Mouse (Mus musculus) ES-E14 (cell line): Measurements from ENCODE around the gene Frat1. TPM values are rescaled to one million over a fixed set of nuclear protein-coding genes. Genes with fewer than 3 reads are reported as not detected.

Source experiments
- DNase-seq: peaks from one replicate; pipeline ENCODE4 v3.0.0-alpha.2; 2013; ENCODE audit warnings: low read depth, low spot score
- H3K27ac ChIP-seq: 2 replicates; pipeline ENCODE4 v1.5.1; 2012; ENCODE audit warnings: low read depth, mild to moderate bottlenecking, low read length, moderate library complexity, mixed read lengths; ENCODE audit not compliant: poor library complexity, insufficient read depth, severe bottlenecking
- H3K36me3 ChIP-seq: 2 replicates; pipeline ENCODE4 v1.6.1; 2012; ENCODE audit warnings: mild to moderate bottlenecking, low read length, moderate library complexity, mixed read lengths; ENCODE audit not compliant: control insufficient read depth, poor library complexity, insufficient read depth, severe bottlenecking
- H3K4me1 ChIP-seq, 2 experiments: fragments of 150-350 bp in 1 of 2; sonication (generic) in 1 of 2; 2 replicates each; pipeline ENCODE4 v1.6.1; 2012; ENCODE audit warnings: low read length in 2 of 2, mild to moderate bottlenecking in 1 of 2, mixed read lengths in 1 of 2; ENCODE audit not compliant: control insufficient read depth in 2 of 2, insufficient read depth in 2 of 2, poor library complexity in 1 of 2
- H3K4me3 ChIP-seq, 2 experiments: fragments of 150-350 bp in 1 of 2; sonication (generic) in 1 of 2; 2 replicates each; pipeline ENCODE4 v1.5.1; 2012; ENCODE audit warnings: low read length in 2 of 2, low read depth in 1 of 2, mild to moderate bottlenecking in 1 of 2, mixed read lengths in 1 of 2; ENCODE audit not compliant: insufficient read depth in 1 of 2, poor library complexity in 1 of 2, severe bottlenecking in 1 of 2
- H3K9ac ChIP-seq: 2 replicates; pipeline ENCODE4 v1.6.1; 2012; ENCODE audit warnings: low read depth, mild to moderate bottlenecking, low read length, mixed read lengths; ENCODE audit not compliant: poor library complexity, insufficient read depth, severe bottlenecking
- H3K9me3 ChIP-seq: fragments of 150-350 bp; sonication (generic); 2 replicates; pipeline ENCODE4 v1.6.1; 2012; ENCODE audit warnings: low read depth, mild to moderate bottlenecking, low read length; ENCODE audit not compliant: control insufficient read depth, insufficient read depth
- CHD2 ChIP-seq: IDR thresholded peaks from 2 replicates; pipeline ENCODE4 v1.6.1; 2014; ENCODE audit warnings: mild to moderate bottlenecking, low read depth, low read length, inconsistent platforms
- HCFC1 ChIP-seq: IDR thresholded peaks from 2 replicates; pipeline ENCODE4 v1.6.1; 2012; ENCODE audit warnings: low read length, inconsistent platforms, borderline replicate concordance; ENCODE audit not compliant: insufficient read depth
- MAFK ChIP-seq: IDR thresholded peaks from 2 replicates; pipeline ENCODE4 v1.6.1; 2014; ENCODE audit warnings: mild to moderate bottlenecking, low read depth, low read length, inconsistent platforms; ENCODE audit not compliant: insufficient read depth
- ZC3H11A ChIP-seq: IDR thresholded peaks from 2 replicates; pipeline ENCODE4 v1.6.1; 2012; ENCODE audit warnings: low read depth, mild to moderate bottlenecking, inconsistent platforms, low read length, borderline replicate concordance
- ZNF384 ChIP-seq: IDR thresholded peaks from 2 replicates; pipeline ENCODE4 v1.6.1; 2012; ENCODE audit warnings: low read depth, low read length, inconsistent platforms
- in situ Hi-C, 2 experiments: fragments of 600-800 bp; cut with MboI; formaldehyde crosslinking; loops; one replicate each; pipeline ENCODE4 v1.15.1; 2025; ENCODE audit warnings: low sequenced_read_pairs in 2 of 2, inconsistent platforms in 1 of 2; ENCODE audit not compliant: unreplicated experiment in 2 of 2
- total RNA-seq: library from RNA; depleted of rRNA; stranded (reverse); fragments of 300-350 nt; gene quantifications from 2 replicates; pipeline ENCODE4 v1.2.3, GENCODE M21; 2012

Gene Frat1
- total RNA-seq, 1 experiment = 2.5 TPM

DNA sequence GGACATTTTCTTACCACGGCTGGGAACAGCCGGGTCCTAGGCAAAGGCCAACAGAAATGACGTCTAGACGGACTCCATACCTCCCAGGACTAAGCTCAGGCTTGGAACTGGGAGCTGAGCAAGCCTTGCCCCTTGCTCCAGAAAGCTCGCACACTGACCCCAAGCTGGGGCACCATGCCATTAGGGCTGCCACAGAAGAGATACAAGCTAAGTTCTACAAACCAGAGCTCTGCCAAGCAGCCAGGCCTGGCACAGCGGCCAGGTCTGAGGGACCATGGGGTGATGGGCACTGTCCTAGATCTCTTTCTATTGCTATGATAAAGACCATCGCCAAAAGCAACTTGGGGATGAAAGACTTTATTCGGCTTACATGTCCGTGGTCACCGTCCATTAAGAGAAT is 17.2 kb upstream of the Frat1 start:
- in situ Hi-C loops = no loop called here
- no peaks in the 10 kb centered on the region for H3K36me3 ChIP-seq
- no peak overlapping the region for H3K27ac ChIP-seq
- no peak overlapping the region for H3K4me3 ChIP-seq
- TF ChIP-seq MAFK (no peak), ZNF384 (no peak), HCFC1 (no peak), CHD2 (no peak), ZC3H11A (no peak)
- DNase-seq = no peak
- peaks cover 4 to 6% of the 10 kb centered on the region in 2 experiments; a peak in 2 of 4 replicates for H3K4me1 ChIP-seq
- no peak overlapping the region for H3K9ac ChIP-seq
- H3K9me3 ChIP-seq = no peaks in the 10 kb centered on the region

DNA sequence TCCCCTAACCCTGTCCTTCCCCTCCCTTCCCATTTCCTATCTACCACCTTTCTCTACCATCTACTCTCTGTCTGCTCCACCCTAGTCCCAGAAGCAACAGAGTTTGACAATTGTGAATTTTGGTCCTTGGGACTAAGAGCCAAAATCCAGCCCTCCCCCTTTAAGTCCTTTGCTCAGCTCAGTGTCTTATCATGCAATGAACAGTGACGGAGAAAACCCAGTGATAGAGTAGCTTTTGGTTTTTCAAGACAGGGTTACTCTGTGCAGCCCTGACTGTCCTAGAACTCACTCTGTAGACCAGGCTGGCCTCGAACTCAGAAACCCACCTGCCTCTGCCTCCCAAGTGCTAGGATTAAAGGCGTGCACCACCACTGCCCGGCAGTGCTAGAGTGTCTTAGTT is 16.4 kb upstream of the Frat1 start:
- DNase-seq = no peak
- TF ChIP-seq ZNF384 (no peak), HCFC1 (no peak), ZC3H11A (no peak), MAFK (no peak), CHD2 (no peak)
- in situ Hi-C loops = no loop called here

DNA sequence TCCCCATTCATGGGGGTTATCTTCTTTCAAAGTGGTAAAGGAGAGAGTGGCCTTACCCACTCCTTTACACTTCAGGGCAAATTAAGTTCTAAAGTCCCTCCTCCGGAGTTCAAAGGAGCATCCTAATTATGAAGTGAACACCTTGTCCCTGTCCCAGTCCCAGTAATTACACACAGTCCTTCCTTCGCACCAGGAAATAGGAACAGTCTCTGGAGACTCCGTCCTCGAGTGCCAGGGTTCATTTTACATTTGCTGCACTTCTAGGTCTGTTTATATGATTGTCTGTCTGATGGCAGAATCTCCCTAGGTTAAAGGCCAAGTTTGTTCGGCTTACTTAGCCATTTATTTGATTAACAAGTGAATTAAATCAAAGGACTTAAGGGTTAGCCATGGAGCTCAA is 13.4 kb upstream of the Frat1 start:
- TF ChIP-seq MAFK = no peak
- no peak for TF ChIP-seq ZC3H11A
- TF ChIP-seq HCFC1 = no peak
- no peak for TF ChIP-seq CHD2
- TF ChIP-seq ZNF384 = no peak
- DNase-seq = no peak
- no peak overlapping the region for H3K27ac ChIP-seq

More for the DNA sequence above, 16.4 kb upstream of the Frat1 start:
- Histone ChIP-seq H3K9me3 (no peaks in the 10 kb centered on the region), H3K4me3 (no peak overlapping the region), H3K36me3 (no peaks in the 10 kb centered on the region), H3K9ac (no peak overlapping the region), H3K4me1 (peaks cover 6 to 7% of the 10 kb centered on the region in 2 experiments; a peak in 2 of 4 replicates), H3K27ac (no peak overlapping the region)

DNA sequence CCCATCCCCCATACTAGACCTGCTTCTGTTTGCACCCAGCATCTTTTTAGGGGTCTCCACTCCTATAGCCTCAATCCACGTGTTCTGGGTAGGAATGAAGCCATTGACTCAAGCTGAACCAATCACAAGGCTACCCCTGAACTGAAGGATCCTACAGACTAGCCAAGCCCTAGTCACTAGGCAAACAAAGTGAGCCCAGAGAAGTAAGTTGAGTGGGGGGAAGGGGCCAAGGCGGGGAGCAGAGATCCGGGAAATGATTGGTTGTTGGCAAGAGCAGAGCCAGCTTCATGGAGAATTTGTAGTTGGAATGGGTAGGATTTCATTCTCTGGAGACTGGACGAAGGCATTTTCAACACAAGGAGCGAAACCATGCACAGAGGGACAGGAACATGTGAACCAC is 12.9 kb upstream of the Frat1 start:
- Histone ChIP-seq H3K27ac (no peak overlapping the region), H3K36me3 (no peaks in the 10 kb centered on the region), H3K4me1 (peaks cover 7 to 8% of the 10 kb centered on the region in 2 experiments; a peak in 2 of 4 replicates), H3K4me3 (no peak overlapping the region), H3K9me3 (no peaks in the 10 kb centered on the region), H3K9ac (no peak overlapping the region)
- in situ Hi-C loops = no loop called here
- DNase-seq = no peak
- no peak for TF ChIP-seq MAFK
- no peak for TF ChIP-seq ZC3H11A
- no peak for TF ChIP-seq CHD2
- no peak for TF ChIP-seq HCFC1
- no peak for TF ChIP-seq ZNF384

More for the DNA sequence above, 13.4 kb upstream of the Frat1 start:
- H3K4me3 ChIP-seq = no peak overlapping the region
- H3K4me1 ChIP-seq = peaks cover 7 to 8% of the 10 kb centered on the region in 2 experiments; a peak in 2 of 4 replicates
- no peak overlapping the region for H3K9ac ChIP-seq
- H3K36me3 ChIP-seq = no peaks in the 10 kb centered on the region
- H3K9me3 ChIP-seq = no peaks in the 10 kb centered on the region
- in situ Hi-C loops = no loop called here

DNA sequence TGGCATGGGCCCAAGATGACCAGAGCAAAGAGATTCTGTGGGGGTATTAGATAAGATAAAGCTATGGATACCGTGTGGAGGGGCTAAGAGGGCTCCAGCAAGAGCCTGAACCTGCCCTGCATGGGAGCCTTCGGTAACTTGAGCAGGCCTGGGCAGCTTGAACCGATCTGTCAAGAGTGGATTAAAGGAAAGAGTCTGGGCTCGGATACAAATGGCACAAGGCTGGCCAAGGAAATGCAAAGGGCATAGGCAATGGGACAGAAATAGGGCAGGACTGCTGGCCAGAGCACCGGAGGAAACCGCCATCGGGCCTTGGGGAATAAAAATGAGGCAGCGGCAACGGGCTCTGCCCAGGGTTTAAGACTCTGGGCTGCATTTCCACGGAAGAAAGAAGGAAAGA is 12.4 kb upstream of the Frat1 start:
- Histone ChIP-seq H3K36me3 (no peaks in the 10 kb centered on the region), H3K9me3 (no peaks in the 10 kb centered on the region), H3K4me1 (peaks cover 7 to 8% of the 10 kb centered on the region in 2 experiments; a peak in 2 of 4 replicates), H3K27ac (no peak overlapping the region), H3K4me3 (no peak overlapping the region), H3K9ac (no peak overlapping the region)
- in situ Hi-C loops = no loop called here
- DNase-seq = no peak
- TF ChIP-seq CHD2 (no peak), HCFC1 (no peak), MAFK (no peak), ZC3H11A (no peak), ZNF384 (no peak)
